Mouse (Mus musculus): ENCODE data around the gene Ppp2r3d.
"Not testable (repeated sequence)": the region's sequence is repeated elsewhere in the genome, so short reads cannot be mapped to it uniquely, and the experiment has no call there.

The Ppp2r3d gene

DNA sequence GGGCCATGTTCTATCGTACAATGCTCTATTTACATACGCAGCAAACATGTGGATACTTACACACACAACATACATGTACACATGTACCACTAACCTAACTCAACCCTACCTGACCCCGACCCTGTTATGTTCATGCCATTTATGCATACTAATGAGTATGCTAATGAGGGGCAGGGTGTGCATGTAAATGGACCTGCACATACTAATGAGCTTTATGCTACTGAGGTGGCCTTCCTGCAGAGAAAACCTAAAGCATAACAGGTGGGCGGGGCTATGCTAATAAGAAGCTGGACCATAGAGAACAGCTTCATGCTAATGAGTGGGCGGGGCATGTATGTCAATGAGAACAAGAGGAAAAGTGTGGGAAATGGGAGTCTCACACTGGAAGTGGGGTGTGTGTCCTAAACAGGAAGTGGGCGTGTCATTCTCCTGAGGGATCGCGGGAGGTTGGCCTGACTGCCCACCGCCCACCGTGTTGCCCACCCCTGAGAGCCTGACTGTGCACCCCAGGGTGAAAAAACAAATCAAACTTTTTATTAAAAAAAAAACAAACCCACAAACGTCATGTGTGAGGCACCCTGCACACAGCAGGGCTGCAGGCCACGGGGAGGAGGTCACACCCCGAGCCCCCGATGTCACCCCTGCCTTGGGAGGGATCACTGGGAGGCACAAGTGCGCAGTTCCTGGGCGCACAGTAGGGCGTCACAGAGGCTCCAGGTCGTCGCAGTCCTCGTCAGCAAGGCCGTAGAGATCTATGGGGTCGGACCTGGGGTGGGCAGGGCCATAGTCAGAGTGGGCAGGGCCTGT, at the start of gene Ppp2r3d:
Ppp2r3d (minus strand) TSS at position 803 of the 807 bp plus-strand sequence.
- DNase-seq (ENCODE audit: low read depth, low spot score) = no peak

GRCm38 (mm10) chr9:124493693-124494092, 17.0 kb upstream of the Ppp2r3d start, which contains the start of gene Gm21836:
Gene Gm21836 (minus strand): TSS chr9:124493793.
- not testable (repeated sequence) for DNase-seq (ENCODE audit: low read depth, low spot score)

DNA sequence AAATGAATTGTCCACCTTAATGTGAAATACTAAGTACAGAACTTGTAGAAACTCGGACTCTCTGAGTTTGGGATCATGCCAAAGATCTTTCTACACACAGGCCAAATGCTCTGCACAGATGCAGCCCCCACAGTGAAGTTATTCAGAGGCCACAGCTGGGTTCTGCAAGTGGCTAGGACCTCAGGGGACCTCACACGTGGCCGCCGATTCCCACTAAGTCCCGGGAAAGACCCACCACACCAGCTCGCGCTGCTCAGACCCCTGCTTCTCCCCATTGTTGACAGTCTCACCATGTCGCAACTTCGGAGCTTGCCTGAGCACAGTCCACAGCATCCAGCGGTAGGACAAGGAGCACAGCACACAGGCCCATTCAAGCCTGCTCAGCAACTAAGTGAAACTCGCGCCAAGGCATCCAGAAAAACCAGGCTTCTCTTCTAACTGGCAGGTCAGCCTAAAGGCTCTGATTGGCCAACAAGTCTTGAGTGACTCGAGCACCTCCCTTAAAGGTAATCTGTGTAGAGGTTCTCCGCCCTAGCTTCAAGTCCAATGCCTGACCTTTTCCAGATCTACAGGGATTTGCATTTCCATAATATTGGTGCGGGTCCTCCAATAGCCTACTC, 3.8 kb upstream of the Ppp2r3d start:
- DNase-seq (ENCODE audit: low read depth, low spot score) = not testable (repeated sequence)

GRCm38 (mm10) chr9:124478081-124478480, 1.4 kb upstream of the Ppp2r3d start:
- peak; percentile 55 for DNase-seq (ENCODE audit: low read depth, low spot score)

DNA sequence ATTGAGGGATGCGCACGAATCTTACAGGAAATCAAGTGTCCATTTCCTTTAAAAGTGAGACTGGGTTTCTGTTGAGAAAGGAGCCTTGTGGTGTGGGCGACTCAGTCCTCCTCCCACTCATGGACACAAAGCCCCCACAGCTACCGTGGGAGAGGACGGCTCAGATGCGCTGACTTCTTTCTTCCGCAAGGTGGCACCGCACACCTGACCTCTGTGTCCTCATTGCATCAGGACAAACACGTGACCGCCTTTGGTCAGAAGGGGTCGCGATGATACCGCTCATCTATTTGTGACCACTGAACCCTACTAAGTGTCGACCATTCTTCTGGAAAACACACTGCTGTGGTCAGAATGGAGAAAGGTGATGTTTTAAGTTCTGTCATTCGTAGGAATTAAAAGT, 1.0 kb downstream of the Ppp2r3d start:
- DNase-seq (ENCODE audit: low read depth, low spot score) = no peak

- no peak for DNase-seq (ENCODE audit: low read depth, low spot score)
Measured at GRCm38 (mm10) chr9:124456572-124456971, 20.1 kb downstream of the Ppp2r3d start.

- no peak for DNase-seq (ENCODE audit: low read depth, low spot score)
Measured at GRCm38 (mm10) chr9:124442533-124442855, 34.2 kb downstream of the Ppp2r3d start.

- DNase-seq (ENCODE audit: low read depth, low spot score) = peak; percentile 10
Measured at GRCm38 (mm10) chr9:124441681-124442532, 34.8 kb downstream of the Ppp2r3d start.

GRCm38 (mm10) chr9:124440724-124441045, 36.0 kb downstream of the Ppp2r3d start:
- no peak for DNase-seq (ENCODE audit: low read depth, low spot score)

DNA sequence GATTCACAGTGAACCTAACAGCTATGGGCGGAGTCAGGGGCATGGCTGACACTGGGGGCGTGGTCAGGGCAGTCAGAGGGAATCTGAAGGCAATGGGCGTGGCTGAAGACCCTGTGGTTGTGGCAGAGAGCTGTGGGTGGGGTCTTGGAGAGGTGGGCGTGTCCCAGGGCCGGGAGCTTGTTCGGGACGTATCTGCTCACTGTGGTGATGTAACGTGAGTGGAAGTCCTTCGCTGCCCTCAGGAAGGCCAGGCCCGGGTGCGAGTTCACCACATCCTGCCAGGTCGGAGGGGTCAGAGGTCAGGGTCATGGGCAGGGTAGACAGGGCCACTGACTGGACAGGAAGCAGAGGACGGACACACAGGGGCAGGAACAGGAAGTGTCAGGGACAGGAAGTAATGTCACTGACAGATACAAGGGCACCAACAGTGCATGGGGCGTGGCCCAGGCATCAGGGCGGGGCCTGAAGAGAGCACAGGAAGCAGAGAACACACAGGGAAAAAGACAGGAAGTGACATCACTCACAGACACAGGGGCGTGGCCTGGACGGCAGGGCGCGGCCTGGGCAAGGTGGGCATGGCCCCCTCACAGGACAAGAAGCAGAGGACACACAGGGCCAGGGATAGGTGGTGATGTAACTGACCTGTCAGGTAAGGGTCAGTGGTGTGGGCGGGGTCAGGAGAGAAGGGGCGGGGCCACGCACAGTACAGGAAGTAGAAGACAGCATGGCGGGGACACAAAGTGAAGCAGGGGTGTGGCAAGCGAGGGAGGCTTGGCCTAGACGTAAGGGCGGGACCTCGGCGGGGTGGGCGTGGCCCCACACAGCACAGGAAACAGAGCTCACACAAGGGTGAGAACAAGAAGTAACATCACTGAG, 36.6 kb downstream of the Ppp2r3d start:
- DNase-seq (ENCODE audit: low read depth, low spot score) = peak; percentile 8

DNA sequence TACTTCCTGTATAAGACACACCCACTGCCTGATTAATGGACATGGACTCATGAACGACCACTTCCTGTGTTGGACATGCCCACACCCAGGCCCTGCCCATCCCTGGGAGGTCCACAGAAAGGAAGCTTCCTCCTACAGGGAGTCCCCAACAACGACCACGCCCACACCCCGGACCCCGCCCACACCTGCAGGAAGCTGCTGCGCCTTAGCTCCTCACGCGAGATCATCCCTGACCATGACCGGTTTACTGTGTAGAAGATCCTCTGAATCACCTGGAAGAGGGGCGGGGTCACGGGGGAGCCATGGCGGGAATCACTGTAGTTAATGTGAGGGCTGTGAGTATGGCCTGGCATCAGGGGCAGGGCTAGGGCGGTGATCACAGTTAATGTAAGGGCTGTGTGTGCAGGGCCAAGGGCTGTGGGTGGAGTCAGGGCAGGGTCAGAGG, 37.3 kb downstream of the Ppp2r3d start:
- peak; percentile 2 for DNase-seq (ENCODE audit: low read depth, low spot score)

- peak; percentile 3 for DNase-seq (ENCODE audit: low read depth, low spot score)
Measured at GRCm38 (mm10) chr9:124438686-124439346, 37.9 kb downstream of the Ppp2r3d start.

- peak; percentile 97 for DNase-seq (ENCODE audit: low read depth, low spot score)
Measured at GRCm38 (mm10) chr9:124425411-124425885, 51.2 kb downstream of the Ppp2r3d start.

DNA sequence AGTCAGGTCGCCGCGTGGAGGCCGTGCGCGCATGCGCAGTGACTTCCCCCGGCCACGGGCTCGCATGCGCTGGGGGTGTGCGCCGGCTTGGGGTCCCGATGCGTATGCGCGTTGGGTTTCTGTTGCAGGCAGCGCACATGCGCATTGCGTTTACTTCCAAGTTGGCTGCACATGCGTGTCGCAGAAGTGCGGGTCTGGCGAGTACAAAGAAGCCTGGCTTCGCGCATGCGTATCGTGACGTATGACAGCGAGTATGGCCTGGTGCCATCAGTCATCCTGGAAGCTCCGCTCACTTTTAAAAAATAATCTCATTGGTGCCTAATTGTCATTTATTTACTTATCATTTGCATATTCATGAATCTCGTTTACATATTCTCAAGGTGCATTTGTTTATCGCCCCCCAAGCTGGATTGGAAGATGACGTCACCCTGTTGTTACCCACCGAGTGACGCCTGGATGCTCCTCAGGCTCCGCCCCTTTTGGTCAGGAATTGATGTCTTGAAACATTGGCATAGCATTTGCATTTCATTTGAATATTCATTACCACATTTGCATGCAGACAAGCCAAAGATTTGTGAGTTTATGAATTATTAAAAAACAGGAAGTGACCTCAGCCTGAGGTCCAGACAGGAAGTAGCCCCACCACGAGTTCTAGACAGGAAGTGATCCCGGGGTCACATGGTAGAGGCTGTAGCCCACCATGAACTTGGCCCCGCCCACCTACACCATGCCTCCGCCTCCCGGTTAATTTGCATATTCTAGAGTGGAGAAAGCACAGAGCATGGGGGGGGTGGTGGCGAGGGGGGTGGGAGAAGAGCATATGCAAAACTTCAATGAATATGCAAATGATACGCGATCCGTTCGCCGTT, 51.9 kb downstream of the Ppp2r3d start:
- DNase-seq (ENCODE audit: low read depth, low spot score) = peak; percentile 100

DNA sequence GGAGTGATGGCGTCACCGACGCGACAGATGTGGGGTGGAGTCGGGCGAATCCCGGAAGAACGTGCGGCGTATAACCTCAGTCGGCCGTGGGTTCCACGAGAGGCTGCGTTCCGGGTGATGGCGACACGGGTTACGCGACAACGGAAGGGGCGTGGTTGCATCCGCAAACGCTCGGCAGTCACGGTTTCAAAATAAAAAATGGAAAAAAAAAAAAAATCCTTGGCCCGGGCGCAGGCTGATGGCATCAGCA, 52.5 kb downstream of the Ppp2r3d start:
- no peak for DNase-seq (ENCODE audit: low read depth, low spot score)

GRCm38 (mm10) chr9:124423552-124424291, 53.0 kb downstream of the Ppp2r3d start:
- DNase-seq (ENCODE audit: low read depth, low spot score) = peak; percentile 100

DNA sequence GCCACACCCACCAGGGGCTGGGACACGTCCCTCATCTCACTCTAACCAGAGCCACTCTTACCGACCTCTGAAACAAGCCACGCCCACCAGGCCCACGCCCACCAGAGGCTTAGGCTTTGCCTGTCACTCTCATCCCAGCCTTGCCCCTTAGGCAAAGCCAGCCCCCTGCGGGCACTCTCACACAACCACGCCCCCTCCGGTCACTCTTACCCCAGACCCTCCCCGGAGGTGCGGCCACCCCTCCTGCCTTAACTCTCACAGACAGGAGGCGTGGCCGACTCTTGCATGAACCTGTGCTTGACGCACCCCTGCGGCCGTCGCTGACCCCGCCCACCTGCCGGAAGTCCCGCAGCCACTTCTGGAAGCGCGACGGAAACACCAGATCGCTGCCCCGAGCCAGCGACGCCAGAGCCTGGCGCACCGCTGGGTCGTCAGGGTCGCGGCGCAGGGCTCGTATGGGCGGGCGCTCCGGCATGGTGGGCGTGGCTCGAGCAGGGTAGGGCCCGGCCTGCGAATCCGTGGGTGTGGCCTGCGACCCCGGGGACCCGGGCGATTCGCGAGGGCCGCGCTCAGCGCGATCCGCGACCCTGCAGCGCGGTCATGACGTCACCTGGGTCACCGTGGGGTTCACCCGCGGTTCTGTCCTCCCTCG, 53.7 kb downstream of the Ppp2r3d start:
- peak; percentile 96 for DNase-seq (ENCODE audit: low read depth, low spot score)

- peak; percentile 78 for DNase-seq (ENCODE audit: low read depth, low spot score)
Measured at GRCm38 (mm10) chr9:124422427-124422826, 54.3 kb downstream of the Ppp2r3d start.

GRCm38 (mm10) chr9:124412921-124413320, 63.8 kb downstream of the Ppp2r3d start:
- DNase-seq (ENCODE audit: low read depth, low spot score) = no peak
